Mouse (Mus musculus) 416B (cell line): Measurements from ENCODE around the gene Lzts2.
A peak's percentile ranks its signal among the peaks of the same experiment; 100 is the strongest.

Experiments
- DNase-seq: peaks from one replicate; pipeline ENCODE4 v3.0.0; 2011; ENCODE audit warnings: low read depth

Gene Lzts2

DNA sequence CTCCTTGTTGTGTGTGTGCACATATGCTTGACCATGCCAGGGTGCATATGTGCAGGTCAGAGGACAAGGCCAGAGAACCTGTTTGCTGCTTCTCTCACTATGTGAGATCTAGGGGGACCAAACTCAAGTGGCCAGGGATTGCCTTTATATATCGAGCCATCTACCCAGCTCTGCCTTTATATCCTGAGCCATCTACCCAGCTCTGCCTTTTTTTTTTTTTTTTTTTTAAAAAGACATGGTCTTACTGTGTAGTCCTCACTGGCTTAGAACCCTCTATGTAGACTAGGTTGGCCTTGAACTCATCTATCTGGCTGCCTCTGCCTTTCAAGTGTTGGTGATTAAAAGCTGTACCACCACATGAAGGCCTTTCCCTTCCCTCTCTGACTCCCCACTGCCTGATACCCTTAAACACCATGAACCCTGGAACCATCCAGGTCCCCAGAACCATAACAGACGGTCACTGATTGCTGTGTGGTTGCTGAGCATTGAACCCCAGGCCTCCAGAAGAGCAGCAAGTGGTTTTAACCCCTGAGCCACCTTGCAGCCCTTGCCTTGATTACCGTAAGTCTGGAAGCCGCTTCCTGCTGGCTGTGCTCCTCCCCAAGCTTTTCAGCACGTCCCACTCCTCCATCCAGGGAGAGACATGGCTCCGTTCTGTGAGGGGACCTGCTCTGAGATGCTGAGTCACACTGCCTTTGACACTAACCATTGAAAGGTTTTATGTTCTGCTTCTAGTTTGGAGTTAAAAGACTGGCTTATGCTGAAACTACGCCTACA lies 10.3 kb upstream of the Lzts2 start:
- DNase-seq = no peak

- peak; percentile 87 for DNase-seq
Observed at GRCm38 (mm10) chr19:45005444-45005843, 8.8 kb upstream of the Lzts2 start, which contains the start of gene Twnk. Twnk (plus strand) TSS chr19:45005663.

DNA sequence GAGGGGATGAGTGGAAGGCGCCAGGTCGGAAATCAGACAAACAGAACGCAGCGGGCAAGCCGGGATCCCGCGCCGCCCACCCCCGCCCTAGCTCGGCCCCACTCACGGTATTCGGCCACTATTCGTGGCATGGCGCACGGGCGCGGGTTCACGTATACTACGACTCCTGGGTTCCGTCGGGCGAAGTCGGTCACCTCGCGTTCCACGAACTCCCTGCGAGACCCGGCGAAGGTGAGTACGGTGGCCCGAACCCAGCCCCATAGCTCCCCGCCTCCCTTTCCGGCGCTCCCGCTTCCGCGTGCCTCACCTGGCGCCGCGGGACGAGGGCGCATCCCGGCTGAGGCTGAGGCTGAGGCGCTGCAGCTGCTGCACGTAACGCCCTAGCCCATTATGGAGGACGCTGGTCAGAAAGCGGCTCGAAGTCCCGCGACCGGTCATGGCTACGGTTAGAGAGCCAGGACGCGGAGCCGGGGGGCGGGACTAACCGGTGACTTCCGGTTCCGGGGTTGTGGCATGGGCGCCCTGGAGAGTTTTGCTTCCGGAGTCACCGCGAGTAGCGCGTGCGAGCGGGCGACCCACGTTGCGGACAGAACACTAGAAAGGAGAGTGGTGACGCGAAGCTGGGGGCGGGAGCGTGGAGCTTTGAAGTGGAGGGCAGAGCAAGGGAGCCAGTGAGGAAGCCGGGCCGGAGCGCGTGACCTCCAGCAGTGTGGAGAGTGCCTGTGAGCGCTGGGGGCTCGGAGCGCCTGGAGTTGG lies 8.1 kb upstream of the Lzts2 start, which contains the start of gene Mrpl43:
Mrpl43 (minus strand) TSS at position 486 of the 756 bp plus-strand sequence.
- peak; percentile 90 for DNase-seq

- peak; percentile 39 for DNase-seq
Observed at GRCm38 (mm10) chr19:45007021-45007420, 7.2 kb upstream of the Lzts2 start.

- DNase-seq = no peak
Observed at GRCm38 (mm10) chr19:45007425-45008191, 6.6 kb upstream of the Lzts2 start.

DNA sequence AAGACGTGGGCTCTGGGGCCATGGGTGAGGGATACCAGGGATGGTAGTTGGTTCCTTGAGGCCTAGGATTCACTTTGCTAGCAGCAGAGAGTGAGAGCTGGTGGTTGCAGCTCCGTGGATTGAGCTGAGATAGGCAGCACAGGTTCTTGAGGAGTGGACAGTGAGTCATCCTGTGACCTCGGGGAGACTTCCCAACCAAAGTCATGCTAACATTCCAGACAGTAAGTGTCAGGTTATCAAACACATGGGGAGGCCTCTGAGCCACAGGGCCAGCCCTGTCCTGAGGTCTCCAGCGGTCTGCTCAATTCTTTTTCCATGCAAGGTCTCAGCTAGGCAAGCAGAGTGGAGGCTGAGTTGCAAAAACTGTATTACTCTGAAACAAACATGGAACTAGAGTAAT lies 3.6 kb upstream of the Lzts2 start:
- no peak for DNase-seq

GRCm38 (mm10) chr19:45012219-45012618 lies 2.0 kb upstream of the Lzts2 start:
- DNase-seq = no peak

DNA sequence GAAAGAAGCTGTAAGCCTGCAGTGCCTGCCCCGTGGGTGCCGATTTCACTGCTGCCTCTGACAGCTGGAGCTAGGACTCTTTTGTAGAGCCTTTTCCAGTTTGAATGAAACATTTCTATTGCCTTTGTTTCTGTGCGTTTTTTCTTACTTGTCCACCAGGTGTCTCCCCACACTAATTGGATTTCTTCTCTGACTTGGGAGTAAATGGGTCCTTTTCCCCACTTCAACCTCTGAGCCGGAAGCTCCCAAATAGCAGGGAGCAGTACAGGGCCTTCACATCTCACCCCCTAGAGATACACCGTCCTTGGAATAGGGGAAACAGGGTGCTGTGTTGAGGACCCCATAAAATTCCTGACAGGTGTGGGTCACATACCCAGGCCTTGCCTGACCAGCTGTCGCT lies 1.6 kb upstream of the Lzts2 start:
- DNase-seq = peak; percentile 65

GRCm38 (mm10) chr19:45013581-45014225 lies 511 bp upstream of the Lzts2 start:
- no peak for DNase-seq

DNA sequence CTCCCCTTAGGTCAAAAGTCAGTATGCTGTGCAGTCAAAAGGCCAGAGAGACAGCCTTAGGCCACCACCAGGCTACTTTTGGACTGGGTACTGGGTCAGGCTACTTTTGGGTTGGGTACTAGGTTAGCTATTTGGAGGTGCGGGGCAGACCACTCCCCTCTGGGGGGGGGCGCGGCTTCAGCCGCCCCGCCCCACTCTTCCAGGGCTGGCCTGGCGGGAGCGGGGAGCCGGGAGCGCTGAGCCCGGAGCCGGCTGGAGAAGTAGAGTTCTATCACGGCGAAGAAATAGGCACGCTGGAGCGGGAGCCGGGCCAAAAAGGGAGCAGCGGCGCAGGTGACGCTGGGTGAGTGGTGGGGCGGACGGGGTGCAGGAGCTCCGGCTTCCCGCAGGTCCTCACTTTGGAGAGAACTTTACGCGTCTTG lies 778 bp downstream of the Lzts2 start:
- no peak for DNase-seq

GRCm38 (mm10) chr19:45015518-45016281 lies 1.5 kb downstream of the Lzts2 start:
- DNase-seq = peak; percentile 63

DNA sequence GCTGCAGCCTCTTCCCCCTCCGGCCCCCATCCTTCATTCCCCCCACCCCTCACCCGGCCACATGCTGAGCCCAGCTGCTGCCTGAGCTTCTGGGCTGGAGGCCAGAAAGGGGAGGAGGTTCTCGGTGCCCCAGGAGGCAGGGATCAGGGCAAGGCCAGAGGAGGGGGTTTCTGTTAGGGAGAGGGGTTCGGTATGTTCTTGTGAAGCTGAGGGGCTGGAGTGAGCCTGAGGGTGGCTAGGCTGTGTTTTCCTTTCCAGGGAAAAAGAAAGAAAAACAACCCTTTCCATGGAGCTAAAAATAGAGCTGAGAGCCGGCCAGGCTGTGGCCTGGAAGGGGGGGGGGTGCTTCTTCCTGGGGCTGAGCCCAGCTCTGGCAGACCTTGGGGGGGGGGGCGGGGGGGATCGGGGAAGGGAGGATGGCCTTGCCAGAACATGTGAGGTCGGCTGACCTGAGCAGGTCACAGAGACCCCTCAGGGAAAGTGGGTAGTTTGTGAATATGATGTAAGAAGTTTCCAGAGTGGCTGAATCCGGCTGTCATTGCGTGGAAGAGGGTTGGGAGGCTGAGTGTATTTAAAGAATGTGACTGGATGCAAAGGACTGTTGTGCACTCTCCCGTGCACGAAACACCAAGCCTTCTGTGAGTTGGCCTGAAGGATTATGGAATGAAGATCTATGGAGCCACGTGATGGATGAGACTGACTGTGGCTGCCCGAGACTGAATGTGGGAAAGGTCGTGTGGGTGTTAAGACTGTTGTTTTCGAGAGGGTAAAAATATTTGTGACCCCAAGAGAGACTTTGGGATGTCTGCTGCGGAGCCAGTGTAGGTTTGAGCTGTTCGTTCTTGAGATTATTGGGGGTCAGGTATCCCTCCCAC lies 2.4 kb downstream of the Lzts2 start:
- peak; percentile 83 for DNase-seq

DNA sequence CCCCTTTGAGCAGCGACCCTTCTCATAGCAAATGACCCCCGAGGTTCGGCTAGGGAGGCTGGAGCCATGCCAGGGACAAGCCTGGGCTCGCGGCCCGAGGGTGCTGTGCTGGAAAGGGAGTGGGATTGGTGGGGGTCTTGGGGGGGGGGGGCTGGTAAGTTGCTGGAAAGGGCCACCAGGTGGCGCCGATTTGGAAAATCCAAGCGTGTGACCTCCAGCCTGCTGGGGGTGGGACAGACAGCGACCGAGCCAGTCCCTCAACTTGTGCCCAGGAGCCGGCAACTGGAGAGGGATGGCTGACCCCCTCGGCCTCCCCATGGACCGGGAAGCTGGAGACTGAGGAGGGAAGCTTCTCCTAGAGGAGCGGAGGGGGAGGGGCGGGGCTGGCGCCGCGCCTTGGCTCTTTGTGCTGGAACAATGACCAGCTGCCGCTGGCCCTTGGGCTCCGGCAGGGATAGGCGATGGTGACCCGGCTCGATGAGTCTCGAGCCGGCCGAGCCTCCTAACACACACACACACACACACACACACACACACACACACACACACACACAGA lies 3.1 kb downstream of the Lzts2 start:
- peak; percentile 86 for DNase-seq

DNA sequence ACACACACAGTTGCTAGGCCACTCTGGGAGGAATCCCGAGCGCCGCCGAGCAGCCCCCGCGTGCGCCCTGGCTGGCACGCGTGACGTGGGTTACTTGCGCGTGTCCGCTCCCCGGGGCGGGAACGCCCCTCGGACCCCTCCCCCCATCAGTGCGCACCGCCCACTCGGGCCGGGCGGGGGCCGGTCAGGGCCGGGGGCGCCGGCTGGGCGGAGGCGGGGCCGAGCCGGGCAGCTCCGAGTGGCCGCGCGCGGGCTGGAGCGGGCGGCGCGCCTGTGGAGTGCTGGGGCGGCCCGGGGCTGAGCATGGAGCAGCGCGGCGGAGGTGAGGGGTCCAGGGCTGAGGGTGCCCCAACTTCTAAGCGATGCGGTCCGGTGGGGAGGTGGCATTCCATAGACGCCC lies 3.7 kb downstream of the Lzts2 start:
- no peak for DNase-seq

DNA sequence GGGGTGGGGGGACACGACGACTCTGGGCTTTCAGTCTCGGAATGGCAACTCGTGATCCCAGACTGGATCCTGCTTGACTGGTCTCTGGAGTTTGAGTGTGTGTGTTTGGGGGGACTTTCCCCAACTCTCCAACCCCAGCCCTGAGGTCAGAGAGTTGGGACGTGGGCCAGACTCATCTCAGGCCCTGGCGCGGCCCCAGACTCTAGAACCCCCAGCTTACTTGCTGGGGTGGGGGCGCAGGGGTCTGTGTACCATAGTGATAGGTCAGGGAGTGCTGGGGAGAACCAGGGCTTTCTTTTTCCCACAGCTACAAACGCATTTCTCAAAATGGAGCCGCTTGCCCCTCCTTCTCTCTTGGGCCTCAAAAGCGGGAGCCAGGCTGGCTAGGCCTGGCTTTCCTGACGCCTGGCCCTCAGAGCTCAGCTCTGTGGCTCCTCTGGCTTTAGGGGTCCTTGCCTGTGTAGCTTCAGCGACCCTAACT lies 4.2 kb downstream of the Lzts2 start:
- DNase-seq = peak; percentile 38

DNA sequence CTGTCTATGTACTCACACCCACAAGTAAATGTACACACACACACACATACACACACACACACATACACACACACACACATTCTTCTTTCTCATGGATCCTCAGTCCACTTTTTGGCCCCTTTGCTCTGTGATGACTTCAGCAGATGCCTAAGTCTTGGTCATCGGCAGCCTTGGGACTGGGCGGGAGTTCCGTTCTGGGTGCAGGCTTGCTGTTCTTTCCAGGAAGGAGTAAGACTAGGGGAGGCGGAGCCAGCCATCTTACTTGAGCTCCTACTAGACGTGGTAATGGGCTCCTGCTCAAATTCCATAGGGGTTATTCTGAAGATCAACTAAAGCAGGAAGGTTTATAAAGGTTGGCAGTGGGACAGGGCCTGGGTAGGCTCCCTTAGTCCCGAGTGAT lies 6.1 kb downstream of the Lzts2 start:
- peak; percentile 42 for DNase-seq

GRCm38 (mm10) chr19:45021362-45021761 lies 7.1 kb downstream of the Lzts2 start:
- no peak for DNase-seq

GRCm38 (mm10) chr19:45023993-45024392 lies 9.8 kb downstream of the Lzts2 start:
- no peak for DNase-seq

DNA sequence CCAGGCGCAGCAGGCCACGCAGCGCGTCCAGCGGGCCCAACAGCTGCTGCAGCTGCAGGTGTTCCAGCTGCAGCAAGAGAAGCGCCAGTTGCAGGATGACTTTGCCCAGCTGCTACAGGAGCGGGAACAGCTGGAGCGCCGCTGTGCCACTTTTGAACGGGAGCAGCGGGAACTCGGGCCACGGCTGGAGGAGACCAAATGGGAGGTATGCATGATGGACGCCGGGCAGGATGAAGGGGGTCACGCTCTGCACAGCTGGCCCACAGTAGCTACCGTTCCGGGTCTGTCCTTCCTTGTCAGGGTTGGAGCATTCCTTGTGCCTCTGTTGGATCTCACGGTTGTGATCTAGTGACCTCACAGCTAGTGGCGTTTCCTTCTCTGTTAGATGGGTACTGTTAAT lies 10.6 kb downstream of the Lzts2 start:
- no peak for DNase-seq
